ENCODE assay signal across 12 mouse cellular contexts in genomic region chr4:149728810-149729209, GRCm38 (mm10). TPM values are rescaled to one million over a fixed set of nuclear protein-coding genes. Genes with fewer than 3 reads are reported as not detected.
DNase-seq lines count a peak whose midpoint lies in the region; ATAC-seq lines count a peak whose summit lies in the region.
"Had no signal": no experiment of that assay in that cellular context is flagged by ENCODE, and none has a peak within 500 bp of the region (broad histone marks: within the 10 kb centered on the region; RNA-seq: fewer than 3 reads in every experiment).

No protein-coding gene starts in this region.

- 0 out of 2 replicates have a peak overlapping the region, but pooled peaks have one; percentile 28 for H3K27ac ChIP-seq in kidney, embryonic 15.5 days
- H3K27ac ChIP-seq in kidney, embryonic 14.5 days (ENCODE audit: low read depth, low read length) = no peak overlapping the region
- H3K27ac ChIP-seq: hindbrain, embryonic 12.5 days had no signal

- no peak overlapping the region for H3K4me3 ChIP-seq in kidney, embryonic 15.5 days (replicated peaks)
- no peak overlapping the region for H3K4me3 ChIP-seq in kidney, embryonic 14.5 days (ENCODE audit: low read length)
- H3K4me3 ChIP-seq: hindbrain, embryonic 12.5 days had no signal

- ATAC-seq in kidney, embryonic 15.5 days (replicated peaks; ENCODE audit: low FRiP score) = no peak
- ATAC-seq in kidney, embryonic 14.5 days (ENCODE audit: low FRiP score, low TSS enrichment) = no peak
- ATAC-seq: intestine, embryonic 16.5 days had no signal

- H3K4me1 ChIP-seq in kidney, embryonic 15.5 days = peaks cover 34% of the 10 kb centered on the region
- peaks cover 22% of the 10 kb centered on the region for H3K4me1 ChIP-seq in kidney, embryonic 14.5 days (ENCODE audit: control insufficient read depth, insufficient read depth, low read length)

- H3K4me2 ChIP-seq in kidney, embryonic 15.5 days = no peak overlapping the region
- H3K4me2 ChIP-seq in kidney, embryonic 14.5 days (replicated peaks; ENCODE audit: low read depth, low read length) = no peak overlapping the region
- H3K4me2 ChIP-seq: hindbrain, embryonic 12.5 days had no signal

- H3K36me3 ChIP-seq in kidney, embryonic 15.5 days = peaks cover 79% of the 10 kb centered on the region
- peaks cover 77% of the 10 kb centered on the region for H3K36me3 ChIP-seq in kidney, embryonic 14.5 days (ENCODE audit: control insufficient read depth, insufficient read depth, low read length)

- no peaks in the 10 kb centered on the region for H3K27me3 ChIP-seq in kidney, embryonic 15.5 days
- H3K27me3 ChIP-seq in kidney, embryonic 14.5 days (ENCODE audit: control insufficient read depth, insufficient read depth, low read length) = no peaks in the 10 kb centered on the region
- H3K27me3 ChIP-seq: hindbrain, embryonic 12.5 days had no signal

- H3K9me3 ChIP-seq in kidney, embryonic 15.5 days (replicated peaks) = no peaks in the 10 kb centered on the region
- H3K9me3 ChIP-seq in kidney, embryonic 14.5 days (ENCODE audit: control insufficient read depth, low read length) = no peaks in the 10 kb centered on the region
- H3K9me3 ChIP-seq: hindbrain, embryonic 12.5 days had no signal

- intact Hi-C loops in left cerebral cortex, postnatal 25 days (cut with DNase I) = no loop called here

- H3K9ac ChIP-seq in kidney, embryonic 15.5 days = no peak overlapping the region
- H3K9ac ChIP-seq in kidney, embryonic 14.5 days (ENCODE audit: low read depth, low read length) = no peak overlapping the region
- H3K9ac ChIP-seq: hindbrain, embryonic 12.5 days had no signal

- DNase-seq in cerebellum, adult 11-12 months = peak; percentile 49
- DNase-seq in cerebellum, adult 9-10 months = no peak
- peak; percentile 60 for DNase-seq in kidney, postnatal 10 days
- peak; percentile 53 for DNase-seq in lung, postnatal 25 days (ENCODE audit: low spot score)
- no peak for DNase-seq in left cerebral cortex, postnatal 25 days (ENCODE audit: low spot score in 2 of 2)
- DNase-seq in testis, postnatal 14 days (ENCODE audit: low spot score) = no peak
- DNase-seq: B cell, adult 2 months; right cerebral cortex, postnatal 25 days had no signal

- 62% methylated on average over 8 of the region's 8 CpGs for WGBS in kidney, embryonic 15.5 days
- WGBS in kidney, embryonic 14.5 days = 77% methylated on average over 8 of the region's 8 CpGs

RNA-seq across cellular contexts. Expression of gene Tmem201, which starts 9.0 kb away (rescaled TPM):
- 35.4 and 42.2 TPM in 2 replicates for polyA plus RNA-seq in kidney, embryonic 15.5 days (2015; fragmentation: Nextera tagmentation; extraction: Ambion mirVana)
- polyA plus RNA-seq in kidney, embryonic 14.5 days (2014; fragmentation: Nextera tagmentation; extraction: Ambion mirVana) = 28.3 and 29.1 TPM in 2 replicates
- total RNA-seq in left cerebral cortex, postnatal 25 days (2021) = 10 to 100 TPM; 59.6 to 65.5 TPM

RNA-seq across cellular contexts. Expression of gene Pik3cd, which starts 26.4 kb away (rescaled TPM):
- 4.2 and 4.8 TPM in 2 replicates for polyA plus RNA-seq in kidney, embryonic 15.5 days (2015; fragmentation: Nextera tagmentation; extraction: Ambion mirVana)
- polyA plus RNA-seq in kidney, embryonic 14.5 days (2014; fragmentation: Nextera tagmentation; extraction: Ambion mirVana) = 1.8 and 5.5 TPM in 2 replicates
- 10 to 100 TPM; 20.0 to 25.9 TPM for total RNA-seq in left cerebral cortex, postnatal 25 days (2021)

RNA-seq across cellular contexts. Expression of gene Slc25a33, which starts 45.3 kb away (rescaled TPM):
- polyA plus RNA-seq in kidney, embryonic 15.5 days (2015; fragmentation: Nextera tagmentation; extraction: Ambion mirVana) = 14.2 and 16.0 TPM in 2 replicates
- 15.5 and 19.3 TPM in 2 replicates for polyA plus RNA-seq in kidney, embryonic 14.5 days (2014; fragmentation: Nextera tagmentation; extraction: Ambion mirVana)
- total RNA-seq in left cerebral cortex, postnatal 25 days (2021) = 10 to 100 TPM; 29.2 to 36.0 TPM

Comparison
In these comparisons a context has a peak if more than half of its experiments do, and no peak if none do; other contexts are left out.
1. DNase-seq: peak in cerebellum, adult 11-12 months (single experiment), kidney, postnatal 10 days (single experiment) and lung, postnatal 25 days (single experiment); none in cerebellum, adult 9-10 months (single experiment), left cerebral cortex, postnatal 25 days (0 of 2) and testis, postnatal 14 days (single experiment).